15 mouse cellular contexts compared by ENCODE assay signal in genomic region chr2:33220674-33221338, GRCm38 (mm10). TPM values are rescaled to one million over a fixed set of nuclear protein-coding genes. Genes with fewer than 3 reads are reported as not detected.
DNase-seq lines count a peak whose midpoint lies in the region; ATAC-seq and TF ChIP-seq lines count a peak whose summit lies in the region.
"Had no signal": no experiment of that assay in that cellular context is flagged by ENCODE, and none has a peak within 500 bp of the region (broad histone marks: within the 10 kb centered on the region; RNA-seq: fewer than 3 reads in every experiment).

No protein-coding gene starts in this region.

- 0 out of 2 replicates have a peak, but pooled peaks have one; percentile 34 for ATAC-seq in kidney, embryonic 15.5 days (replicated peaks; ENCODE audit: low FRiP score)
- no peak for ATAC-seq in limb, embryonic 12.5 days (ENCODE audit: insufficient number of reproducible peaks, insufficient read depth, low FRiP score, low TSS enrichment, low read depth)
- ATAC-seq: hindbrain, postnatal 0 days had no signal

- no peak overlapping the region for H3K4me3 ChIP-seq in cortical plate, adult 2 months (ENCODE audit: insufficient read depth, low read length)
- H3K4me3 ChIP-seq in kidney, embryonic 15.5 days (replicated peaks), result no peak overlapping the region
- H3K4me3 ChIP-seq in limb, embryonic 12.5 days (replicated peaks), result no peak overlapping the region
- H3K4me3 ChIP-seq: embryonic facial prominence, embryonic 13.5 days; forebrain, embryonic 12.5 days; liver, embryonic 15.5 days had no signal

- DNase-seq in gastrocnemius, postnatal 25 days, result peak; percentile 47
- DNase-seq in gastrocnemius, adult 8-10 months (ENCODE audit: low spot score in 2 of 2), result no peak
- no peak for DNase-seq in urinary bladder, postnatal 25 days (ENCODE audit: low spot score)
- DNase-seq in natural killer cell, adult 2 months (ENCODE audit: low spot score in 2 of 2), result no peak
- DNase-seq in c-Kit-positive CD71-positive TER-119-positive erythroid progenitor cells, embryonic 14.5 days (ENCODE audit: low spot score), result no peak
- DNase-seq: adrenal gland, postnatal 10 days; B cell, adult 2 months; cerebellum, postnatal 14 days had no signal

- no peak overlapping the region for H3K4me2 ChIP-seq in kidney, embryonic 15.5 days
- peak overlapping the region; percentile 37; the same call in 1 of the 2 replicates for H3K4me2 ChIP-seq in limb, embryonic 12.5 days
- H3K4me2 ChIP-seq: forebrain, embryonic 12.5 days; liver, embryonic 15.5 days had no signal

- no peak for TF ChIP-seq POLR2A in cortical plate, adult 2 months (IDR thresholded peaks at IDR 0.05; ENCODE audit: extremely low read depth, insufficient read depth, low read length)

- H3K36me3 ChIP-seq in kidney, embryonic 15.5 days, result 0 out of 2 replicates have a peak, but pooled peaks cover 3% of the 10 kb centered on the region
- peaks cover 47% of the 10 kb centered on the region for H3K36me3 ChIP-seq in limb, embryonic 12.5 days
- H3K36me3 ChIP-seq: liver, embryonic 15.5 days had no signal

- TF ChIP-seq CTCF in cortical plate, adult 2 months (IDR thresholded peaks at IDR 0.05; ENCODE audit: extremely low read depth, insufficient read depth, low read length), result no peak

- H3K9me3 ChIP-seq in kidney, embryonic 15.5 days (replicated peaks), result no peaks in the 10 kb centered on the region
- no peaks in the 10 kb centered on the region for H3K9me3 ChIP-seq in limb, embryonic 12.5 days
- H3K9me3 ChIP-seq: embryonic facial prominence, embryonic 13.5 days; forebrain, embryonic 12.5 days; liver, embryonic 15.5 days had no signal

- 78% methylated on average over 10 of the region's 10 CpGs for WGBS in kidney, embryonic 15.5 days
- WGBS in limb, embryonic 12.5 days, result 57% methylated on average over 10 of the region's 10 CpGs

- no peak overlapping the region for H3K9ac ChIP-seq in kidney, embryonic 15.5 days
- H3K9ac ChIP-seq in limb, embryonic 12.5 days (replicated peaks), result no peak overlapping the region
- H3K9ac ChIP-seq: forebrain, embryonic 12.5 days; liver, embryonic 15.5 days had no signal

- H3K27ac ChIP-seq in cortical plate, adult 2 months (ENCODE audit: insufficient read depth, low read length), result peak overlapping the region; percentile 44
- H3K27ac ChIP-seq in kidney, embryonic 15.5 days, result peak overlapping the region; percentile 65
- H3K27ac ChIP-seq in limb, embryonic 12.5 days, result peak overlapping the region; percentile 80
- H3K27ac ChIP-seq: forebrain, embryonic 12.5 days; liver, embryonic 15.5 days had no signal

- peaks cover 4% of the 10 kb centered on the region for H3K4me1 ChIP-seq in cortical plate, adult 2 months (ENCODE audit: control insufficient read depth, insufficient read depth, low read length)
- H3K4me1 ChIP-seq in kidney, embryonic 15.5 days, result peaks cover 83% of the 10 kb centered on the region
- peaks cover 48% of the 10 kb centered on the region for H3K4me1 ChIP-seq in limb, embryonic 12.5 days (replicated peaks)

- no peaks in the 10 kb centered on the region for H3K27me3 ChIP-seq in kidney, embryonic 15.5 days
- no peaks in the 10 kb centered on the region for H3K27me3 ChIP-seq in limb, embryonic 12.5 days
- H3K27me3 ChIP-seq: embryonic facial prominence, embryonic 13.5 days; forebrain, embryonic 12.5 days had no signal

RNA-seq across cellular contexts. Expression of gene Angptl2, which starts 4.9 kb away (rescaled TPM):
- 10 to 100 TPM; 64.2 to 68.7 TPM for total RNA-seq in gastrocnemius, postnatal 25 days (2021)
- 10 to 100 TPM; 21.1 to 32.8 (median 26.5) TPM for total RNA-seq in gastrocnemius, adult 8-10 months (2022)
- polyA plus RNA-seq in cortical plate, adult 2 months (2012; rRNA removed), result 4.9 and 5.5 TPM in 2 replicates
- polyA plus RNA-seq in kidney, embryonic 15.5 days (2015; fragmentation: Nextera tagmentation; extraction: Ambion mirVana), result 35.0 and 40.9 TPM in 2 replicates
- polyA plus RNA-seq in limb, embryonic 12.5 days (2016; fragmentation: Nextera tagmentation; extraction: Ambion mirVana), result 54.7 and 65.0 TPM in 2 replicates
